Mouse (Mus musculus) gastrocnemius, postnatal 4 days (tissue): Measurements from ENCODE around the gene 1110051M20Rik. TPM values are rescaled to one million over a fixed set of nuclear protein-coding genes. Genes with fewer than 3 reads are reported as not detected.

Source experiments
- DNase-seq, 2 experiments: peaks; one replicate each; pipeline ENCODE4 v3.0.0; 2021 to 2022; ENCODE audit warnings: low spot score in 2 of 2, mixed read lengths in 2 of 2
- total RNA-seq, 2 experiments: library from RNA; stranded (reverse); gene quantifications; 2 replicates each; pipeline ENCODE4 v1.2.3; 2021

The 1110051M20Rik gene
- total RNA-seq, 2 experiments from 2014 or later = 13.8 to 18.2 TPM

GRCm38 (mm10) chr2:91312578-91313311 lies 131.8 kb downstream of the 1110051M20Rik start:
- DNase-seq = no peak

GRCm38 (mm10) chr2:91309546-91309945 lies 135.0 kb downstream of the 1110051M20Rik start:
- DNase-seq = no peak

- no peak for DNase-seq
These were observed 135.8 kb downstream of the 1110051M20Rik start for GRCm38 (mm10) chr2:91308680-91309079.

GRCm38 (mm10) chr2:91306589-91306988 lies 137.9 kb downstream of the 1110051M20Rik start:
- DNase-seq = no peak

- DNase-seq = no peak
These were observed 138.6 kb downstream of the 1110051M20Rik start for GRCm38 (mm10) chr2:91305926-91306325.

- DNase-seq = no peak
These were observed 141.7 kb downstream of the 1110051M20Rik start for GRCm38 (mm10) chr2:91302845-91303244.

- no peak for DNase-seq
These were observed 142.7 kb downstream of the 1110051M20Rik start for GRCm38 (mm10) chr2:91301836-91302235.

GRCm38 (mm10) chr2:91300784-91301183 lies 143.7 kb downstream of the 1110051M20Rik start:
- DNase-seq = no peak

- DNase-seq = no peak
These were observed 145.3 kb downstream of the 1110051M20Rik start for GRCm38 (mm10) chr2:91299156-91299555.

GRCm38 (mm10) chr2:91295895-91296294 lies 148.6 kb downstream of the 1110051M20Rik start:
- DNase-seq = no peak

GRCm38 (mm10) chr2:91294226-91294625 lies 150.3 kb downstream of the 1110051M20Rik start:
- no peak for DNase-seq

GRCm38 (mm10) chr2:91291197-91292007 lies 153.1 kb downstream of the 1110051M20Rik start:
- peak; percentile 35 to 72 for DNase-seq

- no peak for DNase-seq
These were observed 156.9 kb downstream of the 1110051M20Rik start for GRCm38 (mm10) chr2:91287563-91287962.

- DNase-seq = peak; percentile 75 to 85
These were observed 158.5 kb downstream of the 1110051M20Rik start for GRCm38 (mm10) chr2:91285885-91286505.

- peak in 1 of 2 experiments; percentile 76 for DNase-seq
These were observed 159.9 kb downstream of the 1110051M20Rik start for GRCm38 (mm10) chr2:91284375-91285199.

- DNase-seq = no peak
These were observed 160.5 kb downstream of the 1110051M20Rik start for GRCm38 (mm10) chr2:91283972-91284371.

GRCm38 (mm10) chr2:91281366-91281765 lies 163.1 kb downstream of the 1110051M20Rik start:
- DNase-seq = no peak

GRCm38 (mm10) chr2:91279372-91279755 lies 165.1 kb downstream of the 1110051M20Rik start:
- DNase-seq = no peak

- peak in 1 of 2 experiments; percentile 60 for DNase-seq
These were observed 165.6 kb downstream of the 1110051M20Rik start for GRCm38 (mm10) chr2:91278749-91279371.

GRCm38 (mm10) chr2:91269687-91270133 lies 174.8 kb downstream of the 1110051M20Rik start:
- DNase-seq = no peak
